Comparison of ENCODE assay signal across 9 mouse cellular contexts in genomic region chr11:99147920-99148289, GRCm38 (mm10). TPM values are rescaled to one million over a fixed set of nuclear protein-coding genes. Genes with fewer than 3 reads are reported as not detected.
A peak's percentile ranks its signal among the peaks of the same experiment; 100 is the strongest.
DNase-seq lines count a peak whose midpoint lies in the region; ATAC-seq lines count a peak whose summit lies in the region.
"Had no signal": no experiment of that assay in that cellular context is flagged by ENCODE, and none has a peak within 500 bp of the region (broad histone marks: within the 10 kb centered on the region; RNA-seq: fewer than 3 reads in every experiment).

No protein-coding gene starts in this region.

- intact Hi-C loops in heart, postnatal 25 days (cut with DNase I): loop anchor here (2.0 kb wide), 1 partner anchor 173 kb away; no protein-coding TSS in a partner anchor

- 40% methylated on average over 4 of the region's 4 CpGs for WGBS in heart, embryonic 16.5 days
- 19% methylated on average over 4 of the region's 4 CpGs for WGBS in hindbrain, embryonic 12.5 days

- H3K36me3 ChIP-seq in heart, embryonic 16.5 days (ENCODE audit: control insufficient read depth, insufficient read depth): no peaks in the 10 kb centered on the region
- H3K36me3 ChIP-seq in hindbrain, embryonic 12.5 days: no peaks in the 10 kb centered on the region
- H3K36me3 ChIP-seq: G1E had no signal

- H3K27ac ChIP-seq in heart, embryonic 16.5 days (ENCODE audit: low read length): peak overlapping the region; percentile 81
- H3K27ac ChIP-seq in hindbrain, embryonic 12.5 days: peak overlapping the region; percentile 80

- peaks cover 42% of the 10 kb centered on the region for H3K4me1 ChIP-seq in heart, embryonic 16.5 days (ENCODE audit: control insufficient read depth, insufficient read depth, low read length)
- H3K4me1 ChIP-seq in hindbrain, embryonic 12.5 days: peaks cover 43% of the 10 kb centered on the region

- no peaks in the 10 kb centered on the region for H3K9me3 ChIP-seq in heart, embryonic 16.5 days (replicated peaks; ENCODE audit: control insufficient read depth, low read length)
- no peaks in the 10 kb centered on the region for H3K9me3 ChIP-seq in hindbrain, embryonic 12.5 days (replicated peaks)
- H3K9me3 ChIP-seq: G1E had no signal

- no peak overlapping the region for H3K4me3 ChIP-seq in heart, embryonic 16.5 days (ENCODE audit: low read length)
- no peak overlapping the region for H3K4me3 ChIP-seq in hindbrain, embryonic 12.5 days

- H3K4me2 ChIP-seq in heart, embryonic 16.5 days (ENCODE audit: low read depth, low read length): peak overlapping the region; percentile 25; the same call in 1 of the 2 replicates
- 0 out of 2 replicates have a peak overlapping the region, but pooled peaks have one; percentile 16 for H3K4me2 ChIP-seq in hindbrain, embryonic 12.5 days (replicated peaks)

- no peak for ATAC-seq in heart, embryonic 16.5 days (replicated peaks; ENCODE audit: extremely low read depth, insufficient read depth, low FRiP score)
- no peak for ATAC-seq in hindbrain, embryonic 12.5 days (ENCODE audit: low FRiP score)

- H3K27me3 ChIP-seq in heart, embryonic 16.5 days (ENCODE audit: control insufficient read depth, insufficient read depth, low read length): 0 out of 2 replicates have a peak, but pooled peaks cover 2% of the 10 kb centered on the region
- peaks cover 5% of the 10 kb centered on the region; the same call in 1 of the 2 replicates for H3K27me3 ChIP-seq in hindbrain, embryonic 12.5 days

- H3K9ac ChIP-seq in heart, embryonic 16.5 days (ENCODE audit: low read length): peak overlapping the region; percentile 45; the same call in 1 of the 2 replicates
- H3K9ac ChIP-seq in hindbrain, embryonic 12.5 days: no peak overlapping the region

- DNase-seq in heart, postnatal 25 days (ENCODE audit: low spot score): no peak
- DNase-seq in T-cell, adult 2 months (ENCODE audit: low spot score): peak; percentile 73
- DNase-seq in naive thymus-derived CD4-positive, alpha-beta T cell, adult 2 months (ENCODE audit: low read depth): peak; percentile 84
- DNase-seq in adipocyte (ENCODE audit: low spot score): no peak
- DNase-seq in adrenal gland, postnatal 10 days: no peak
- no peak for DNase-seq in adrenal gland, postnatal 25 days

RNA-seq across cellular contexts. Expression of gene Ccr7, which starts 7.0 kb away (rescaled TPM):
- 0.69 and 1.5 TPM in 2 replicates for polyA plus RNA-seq in heart, embryonic 16.5 days (2015; fragmentation: Nextera tagmentation; extraction: Ambion mirVana)
- under 1 TPM; 0.29 to 0.64 TPM for total RNA-seq in heart, postnatal 25 days (2021)
- polyA plus RNA-seq in hindbrain, embryonic 12.5 days (2016; fragmentation: Nextera tagmentation; extraction: Ambion mirVana): 0.25 and 0.42 TPM in 2 replicates
- 1 to 10 TPM; 3.6 to 3.7 TPM for total RNA-seq in adrenal gland, postnatal 10 days (2021)
- total RNA-seq in adrenal gland, postnatal 25 days (2021): 0.21 TPM in 1 of 2 replicates, not detected in the other
- polyA plus RNA-seq: G1E had no signal

RNA-seq across cellular contexts. Expression of gene Tns4, which starts 58.8 kb away (rescaled TPM):
- polyA plus RNA-seq in heart, embryonic 16.5 days (2015; fragmentation: Nextera tagmentation; extraction: Ambion mirVana): 0.06 and 0.71 TPM in 2 replicates
- total RNA-seq in heart, postnatal 25 days (2021): under 1 TPM; 0.18 to 0.20 TPM
- polyA plus RNA-seq in hindbrain, embryonic 12.5 days (2016; fragmentation: Nextera tagmentation; extraction: Ambion mirVana): 0.32 and 0.36 TPM in 2 replicates
- under 1 TPM; 0.12 to 0.51 TPM for total RNA-seq in adrenal gland, postnatal 10 days (2021)
- 0.12 TPM in 1 of 2 replicates, not detected in the other for total RNA-seq in adrenal gland, postnatal 25 days (2021)

Comparison
In these comparisons a context has a peak if more than half of its experiments do, and no peak if none do; other contexts are left out.
1. DNase-seq: peak in T-cell, adult 2 months (single experiment) and naive thymus-derived CD4-positive, alpha-beta T cell, adult 2 months (single experiment); none in heart, postnatal 25 days (single experiment), adipocyte (single experiment), adrenal gland, postnatal 10 days (single experiment) and adrenal gland, postnatal 25 days (single experiment).